Mouse (Mus musculus) hindbrain, embryonic 10.5 days (tissue): ENCODE data around the gene Odf3. TPM values are rescaled to one million over a fixed set of nuclear protein-coding genes. Genes with fewer than 3 reads are reported as not detected.

Source experiments
- DNase-seq: peaks from one replicate; pipeline ENCODE4 v3.0.0-alpha.2; 2017; ENCODE audit warnings: low spot score
- H3K27ac ChIP-seq: fragments of 300-500 bp; sonication (generic); 2 replicates; pipeline ENCODE4 v1.5.1; 2016; ENCODE audit warnings: mild to moderate bottlenecking, moderate library complexity
- H3K27me3 ChIP-seq: fragments of 300-500 bp; sonication (generic); 2 replicates; pipeline ENCODE4 v1.6.1; 2016; ENCODE audit warnings: mild to moderate bottlenecking; ENCODE audit not compliant: poor library complexity, insufficient read depth, severe bottlenecking
- H3K36me3 ChIP-seq: fragments of 300-500 bp; sonication (generic); 2 replicates; pipeline ENCODE4 v1.6.1; 2016; ENCODE audit warnings: mild to moderate bottlenecking, moderate library complexity
- H3K4me1 ChIP-seq: fragments of 300-500 bp; sonication (generic); replicated peaks from 2 replicates; pipeline ENCODE4 v1.6.1; 2016; ENCODE audit warnings: mild to moderate bottlenecking
- H3K4me3 ChIP-seq: fragments of 300-500 bp; sonication (generic); 2 replicates; pipeline ENCODE4 v1.5.1; 2016; ENCODE audit warnings: mild to moderate bottlenecking, moderate library complexity
- H3K9me3 ChIP-seq: fragments of 300-500 bp; sonication (generic); 2 replicates; pipeline ENCODE4 v1.6.1; 2016; ENCODE audit warnings: mild to moderate bottlenecking, moderate library complexity
- WGBS: fragments of 180-500 bp; shearing (Covaris S2); methylation state at CpG from one replicate; pipeline ENCODE4 v1.1.7; 2016; 5-methylcytosine and 5-hydroxymethylcytosine counted together
- polyA plus RNA-seq: library from polyadenylated mRNA; unstranded; fragments of >200 nt; fragmentation: Nextera tagmentation; extraction: Ambion mirVana; gene quantifications from 2 replicates; pipeline ENCODE4 v1.2.1, GENCODE M21; 2016

The Odf3 gene
- polyA plus RNA-seq, 1 experiment from 2014 or later, result not detected

GRCm38 (mm10) chr7:140831447-140831846, 16.2 kb upstream of the Odf3 start:
- DNase-seq, result no peak
- WGBS, result 74% methylated on average over 6 of the region's 6 CpGs
- Histone ChIP-seq H3K36me3 (no peaks in the 10 kb centered on the region), H3K4me3 (no peak overlapping the region), H3K4me1 (0 out of 2 replicates have a peak, but pooled peaks cover 4% of the 10 kb centered on the region), H3K27ac (no peak overlapping the region), H3K9me3 (no peaks in the 10 kb centered on the region), H3K27me3 (0 out of 2 replicates have a peak, but pooled peaks cover 8% of the 10 kb centered on the region)

- H3K36me3 ChIP-seq, result no peaks in the 10 kb centered on the region
- WGBS, result 86% methylated on average over 4 of the region's 4 CpGs
- 0 out of 2 replicates have a peak, but pooled peaks cover 7% of the 10 kb centered on the region for H3K27me3 ChIP-seq
- 0 out of 2 replicates have a peak, but pooled peaks cover 4% of the 10 kb centered on the region for H3K4me1 ChIP-seq
- DNase-seq, result no peak
- H3K9me3 ChIP-seq, result no peaks in the 10 kb centered on the region
- H3K27ac ChIP-seq, result no peak overlapping the region
- H3K4me3 ChIP-seq, result no peak overlapping the region
These were observed 14.3 kb upstream of the Odf3 start for GRCm38 (mm10) chr7:140833341-140833740.

GRCm38 (mm10) chr7:140834968-140835757, 12.4 kb upstream of the Odf3 start, which contains the start of gene Urah:
TSS of gene Urah (plus strand) at chr7:140835018.
- Histone ChIP-seq H3K9me3 (no peaks in the 10 kb centered on the region), H3K27me3 (peaks cover 16% of the 10 kb centered on the region; the same call in 1 of the 2 replicates), H3K36me3 (no peaks in the 10 kb centered on the region), H3K4me3 (no peak within 1 kb of the TSS), H3K4me1 (0 out of 2 replicates have a peak, but pooled peaks cover 4% of the 10 kb centered on the region), H3K27ac (0 out of 2 replicates have a peak within 1 kb of the TSS, but pooled peaks have one; percentile 36)
- no peak for DNase-seq
- 49% methylated on average over 20 of the region's 20 CpGs for WGBS

GRCm38 (mm10) chr7:140835758-140836087, 11.9 kb upstream of the Odf3 start:
- no peaks in the 10 kb centered on the region for H3K36me3 ChIP-seq
- 0 out of 2 replicates have a peak overlapping the region, but pooled peaks have one; percentile 36 for H3K27ac ChIP-seq
- peaks cover 21% of the 10 kb centered on the region for H3K27me3 ChIP-seq
- 76% methylated on average over 2 of the region's 2 CpGs for WGBS
- H3K4me3 ChIP-seq, result no peak overlapping the region
- no peak for DNase-seq
- H3K4me1 ChIP-seq, result 0 out of 2 replicates have a peak, but pooled peaks cover 4% of the 10 kb centered on the region
- H3K9me3 ChIP-seq, result no peaks in the 10 kb centered on the region

GRCm38 (mm10) chr7:140836243-140837115, 11.1 kb upstream of the Odf3 start:
- Histone ChIP-seq H3K4me3 (no peak overlapping the region), H3K36me3 (no peaks in the 10 kb centered on the region), H3K9me3 (no peaks in the 10 kb centered on the region), H3K27me3 (peaks cover 29% of the 10 kb centered on the region), H3K27ac (no peak overlapping the region), H3K4me1 (peaks cover 4% of the 10 kb centered on the region; the same call in 1 of the 2 replicates)
- DNase-seq, result no peak
- 88% methylated on average over 9 of the region's 9 CpGs for WGBS

GRCm38 (mm10) chr7:140839556-140839955, 8.0 kb upstream of the Odf3 start:
- H3K27ac ChIP-seq, result no peak overlapping the region
- H3K36me3 ChIP-seq, result no peaks in the 10 kb centered on the region
- 70% methylated on average over 5 of the region's 5 CpGs for WGBS
- H3K9me3 ChIP-seq, result no peaks in the 10 kb centered on the region
- H3K4me1 ChIP-seq, result peaks cover 4% of the 10 kb centered on the region; the same call in 1 of the 2 replicates
- DNase-seq, result no peak
- H3K27me3 ChIP-seq, result peaks cover 57% of the 10 kb centered on the region
- no peak overlapping the region for H3K4me3 ChIP-seq

- Histone ChIP-seq H3K36me3 (no peaks in the 10 kb centered on the region), H3K9me3 (no peaks in the 10 kb centered on the region), H3K4me3 (no peak overlapping the region), H3K4me1 (peaks cover 3% of the 10 kb centered on the region; the same call in 1 of the 2 replicates), H3K27ac (no peak overlapping the region), H3K27me3 (peaks cover 50% of the 10 kb centered on the region)
- 38% methylated on average over 19 of the region's 19 CpGs for WGBS
- DNase-seq, result no peak
These were observed 6.6 kb upstream of the Odf3 start for GRCm38 (mm10) chr7:140840750-140841735.

GRCm38 (mm10) chr7:140843806-140844205, 3.8 kb upstream of the Odf3 start:
- no peak overlapping the region for H3K27ac ChIP-seq
- peaks cover 3% of the 10 kb centered on the region; the same call in 1 of the 2 replicates for H3K4me1 ChIP-seq
- H3K36me3 ChIP-seq, result no peaks in the 10 kb centered on the region
- H3K9me3 ChIP-seq, result no peaks in the 10 kb centered on the region
- 79% methylated on average over 7 of the region's 7 CpGs for whole genome bisulfite sequencing
- no peak for DNase-seq
- H3K27me3 ChIP-seq, result peaks cover 50% of the 10 kb centered on the region
- H3K4me3 ChIP-seq, result no peak overlapping the region

GRCm38 (mm10) chr7:140844905-140845665, 2.5 kb upstream of the Odf3 start, which contains the start of gene Scgb1c1:
TSS of gene Scgb1c1 (plus strand) at chr7:140845547.
- peaks cover 3% of the 10 kb centered on the region; the same call in 1 of the 2 replicates for H3K4me1 ChIP-seq
- peaks cover 42% of the 10 kb centered on the region for H3K27me3 ChIP-seq
- no peaks in the 10 kb centered on the region for H3K36me3 ChIP-seq
- DNase-seq, result peak; percentile 88
- WGBS, result 32% methylated on average over 14 of the region's 14 CpGs
- no peaks in the 10 kb centered on the region for H3K9me3 ChIP-seq
- H3K27ac ChIP-seq, result no peak within 1 kb of the TSS
- H3K4me3 ChIP-seq, result no peak within 1 kb of the TSS

GRCm38 (mm10) chr7:140845683-140846082, 1.9 kb upstream of the Odf3 start:
- H3K27me3 ChIP-seq, result peaks cover 36% of the 10 kb centered on the region
- peaks cover 3% of the 10 kb centered on the region; the same call in 1 of the 2 replicates for H3K4me1 ChIP-seq
- no peaks in the 10 kb centered on the region for H3K9me3 ChIP-seq
- 68% methylated on average over 4 of the region's 4 CpGs for WGBS
- no peak for DNase-seq
- no peak overlapping the region for H3K4me3 ChIP-seq
- H3K27ac ChIP-seq, result no peak overlapping the region
- H3K36me3 ChIP-seq, result no peaks in the 10 kb centered on the region

- Histone ChIP-seq H3K4me3 (no peak overlapping the region), H3K4me1 (peaks cover 3% of the 10 kb centered on the region; the same call in 1 of the 2 replicates), H3K27me3 (peaks cover 26% of the 10 kb centered on the region), H3K9me3 (no peaks in the 10 kb centered on the region), H3K36me3 (peaks cover 5% of the 10 kb centered on the region), H3K27ac (no peak overlapping the region)
- 91% methylated on average over 10 of the region's 10 CpGs for WGBS
- no peak for DNase-seq
These were observed 929 bp upstream of the Odf3 start for GRCm38 (mm10) chr7:140846676-140847075.
